Mouse (Mus musculus) kidney, adult 2 months (tissue): ENCODE results near the gene Cfap299.

Source experiments
- CTCF ChIP-seq: fragments of 200-500 bp; conservative IDR thresholded peaks from 2 replicates; pipeline ENCODE4 v1.5.1; 2011; ENCODE audit warnings: low read depth, mild to moderate bottlenecking, control low read depth, low read length, moderate library complexity, mixed read lengths; ENCODE audit not compliant: insufficient read depth, insufficient read length
- POLR2A ChIP-seq: fragments of 200-500 bp; IDR thresholded peaks from one replicate; pipeline ENCODE4 v1.6.1; 2011; ENCODE audit warnings: low read depth, low read length, control low read depth

GRCm38 (mm10) chr5:98550285-98550684 is 221.2 kb downstream of the Cfap299 start:
- TF ChIP-seq CTCF (no peak), POLR2A (no peak)
